Mouse (Mus musculus) testis, adult 2 months (tissue): Measurements from ENCODE around the gene Syndig1l. TPM values are rescaled to one million over a fixed set of nuclear protein-coding genes. Genes with fewer than 3 reads are reported as not detected.

Experiments
- H3K27ac ChIP-seq: fragments of 200-500 bp; 2 replicates; pipeline ENCODE4 v1.5.1; 2012; ENCODE audit warnings: low read depth, low read length; ENCODE audit not compliant: control insufficient read depth, insufficient read depth
- H3K27me3 ChIP-seq: fragments of 200-500 bp; 2 replicates; pipeline ENCODE4 v1.6.1; 2012; ENCODE audit warnings: mild to moderate bottlenecking, low read length, moderate library complexity; ENCODE audit not compliant: control insufficient read depth, insufficient read depth
- H3K36me3 ChIP-seq: fragments of 200-500 bp; 2 replicates; pipeline ENCODE4 v1.6.1; 2012; ENCODE audit warnings: mild to moderate bottlenecking, low read length; ENCODE audit not compliant: control insufficient read depth, insufficient read depth
- H3K4me1 ChIP-seq: fragments of 200-500 bp; 2 replicates; pipeline ENCODE4 v1.6.1; 2012; ENCODE audit warnings: low read length; ENCODE audit not compliant: control insufficient read depth, insufficient read depth
- H3K4me3 ChIP-seq: fragments of 200-500 bp; 2 replicates; pipeline ENCODE4 v1.5.1; 2012; ENCODE audit warnings: low read depth, mild to moderate bottlenecking, low read length, moderate library complexity, mixed read lengths; ENCODE audit not compliant: control insufficient read depth
- CTCF ChIP-seq: fragments of 200-500 bp; IDR thresholded peaks from 2 replicates; pipeline ENCODE4 v1.5.1; 2012; ENCODE audit warnings: low read depth, mild to moderate bottlenecking, inconsistent platforms, low read length, moderate library complexity; ENCODE audit not compliant: control insufficient read depth, insufficient read depth, insufficient replicate concordance
- POLR2A ChIP-seq: fragments of 200-500 bp; IDR thresholded peaks from 2 replicates; pipeline ENCODE4 v1.6.1; 2012; ENCODE audit warnings: low read depth, mild to moderate bottlenecking, inconsistent platforms, low read length, moderate library complexity; ENCODE audit not compliant: control insufficient read depth
- polyA plus RNA-seq: library from polyadenylated mRNA; depleted of rRNA; stranded (reverse); fragments of >200 nt; gene quantifications from 2 replicates; pipeline ENCODE4 v1.2.3, GENCODE M21; 2012

The Syndig1l gene
- polyA plus RNA-seq, 1 experiment: 12.9 TPM

GRCm38 (mm10) chr12:84726986-84727385 lies 28.4 kb upstream of the Syndig1l start:
- H3K4me1 ChIP-seq: no peaks in the 10 kb centered on the region; the same call in 1 of the 2 replicates
- H3K27ac ChIP-seq: no peak overlapping the region
- no peaks in the 10 kb centered on the region for H3K27me3 ChIP-seq
- no peak overlapping the region for H3K4me3 ChIP-seq
- no peaks in the 10 kb centered on the region for H3K36me3 ChIP-seq
- TF ChIP-seq POLR2A (no peak), CTCF (no peak)

- TF ChIP-seq POLR2A (no peak), CTCF (no peak)
- Histone ChIP-seq H3K27me3 (no peaks in the 10 kb centered on the region), H3K27ac (no peak overlapping the region), H3K4me1 (no peaks in the 10 kb centered on the region; the same call in 1 of the 2 replicates), H3K4me3 (no peak overlapping the region), H3K36me3 (no peaks in the 10 kb centered on the region)
Measured at GRCm38 (mm10) chr12:84726391-84726790, 27.8 kb upstream of the Syndig1l start.

- Histone ChIP-seq H3K4me1 (no peaks in the 10 kb centered on the region), H3K27ac (no peak overlapping the region), H3K27me3 (no peaks in the 10 kb centered on the region), H3K36me3 (no peaks in the 10 kb centered on the region), H3K4me3 (no peak overlapping the region)
- TF ChIP-seq CTCF (no peak), POLR2A (no peak)
Measured at GRCm38 (mm10) chr12:84718462-84719244, 20.0 kb upstream of the Syndig1l start.

- Histone ChIP-seq H3K27me3 (no peaks in the 10 kb centered on the region), H3K4me1 (no peaks in the 10 kb centered on the region), H3K36me3 (no peaks in the 10 kb centered on the region), H3K4me3 (no peak overlapping the region), H3K27ac (no peak overlapping the region)
- TF ChIP-seq CTCF: no peak
- no peak for TF ChIP-seq POLR2A
Measured at GRCm38 (mm10) chr12:84714578-84714977, 15.9 kb upstream of the Syndig1l start.

GRCm38 (mm10) chr12:84709842-84710439 lies 11.3 kb upstream of the Syndig1l start:
- TF ChIP-seq CTCF (no peak), POLR2A (no peak)
- H3K36me3 ChIP-seq: no peaks in the 10 kb centered on the region
- H3K4me3 ChIP-seq: no peak overlapping the region
- H3K4me1 ChIP-seq: no peaks in the 10 kb centered on the region
- no peak overlapping the region for H3K27ac ChIP-seq
- no peaks in the 10 kb centered on the region for H3K27me3 ChIP-seq

- H3K4me3 ChIP-seq: no peak overlapping the region
- no peak overlapping the region for H3K27ac ChIP-seq
- TF ChIP-seq POLR2A: no peak
- TF ChIP-seq CTCF: no peak
- H3K27me3 ChIP-seq: no peaks in the 10 kb centered on the region
- H3K36me3 ChIP-seq: no peaks in the 10 kb centered on the region
- H3K4me1 ChIP-seq: no peaks in the 10 kb centered on the region
Measured at GRCm38 (mm10) chr12:84707804-84708203, 9.2 kb upstream of the Syndig1l start.

GRCm38 (mm10) chr12:84706886-84707285 lies 8.3 kb upstream of the Syndig1l start:
- Histone ChIP-seq H3K27me3 (no peaks in the 10 kb centered on the region), H3K27ac (no peak overlapping the region), H3K36me3 (no peaks in the 10 kb centered on the region), H3K4me3 (no peak overlapping the region), H3K4me1 (no peaks in the 10 kb centered on the region)
- TF ChIP-seq CTCF (no peak), POLR2A (no peak)
